Mouse (Mus musculus) ES-Bruce4 (cell line): Measurements from ENCODE around the gene Zc3h14.

ENCODE experiments used
- CTCF ChIP-seq: IDR thresholded peaks from one replicate; pipeline ENCODE4 v1.8.1; 2011; ENCODE audit warnings: low read depth, low read length
- EP300 ChIP-seq: IDR thresholded peaks from 2 replicates; pipeline ENCODE4 v1.6.1; 2011; ENCODE audit warnings: low read depth, low read length; ENCODE audit not compliant: insufficient read depth
- POLR2A ChIP-seq: IDR thresholded peaks from one replicate; pipeline ENCODE4 v1.8.1; 2011; ENCODE audit warnings: low read length; ENCODE audit not compliant: insufficient read depth

DNA sequence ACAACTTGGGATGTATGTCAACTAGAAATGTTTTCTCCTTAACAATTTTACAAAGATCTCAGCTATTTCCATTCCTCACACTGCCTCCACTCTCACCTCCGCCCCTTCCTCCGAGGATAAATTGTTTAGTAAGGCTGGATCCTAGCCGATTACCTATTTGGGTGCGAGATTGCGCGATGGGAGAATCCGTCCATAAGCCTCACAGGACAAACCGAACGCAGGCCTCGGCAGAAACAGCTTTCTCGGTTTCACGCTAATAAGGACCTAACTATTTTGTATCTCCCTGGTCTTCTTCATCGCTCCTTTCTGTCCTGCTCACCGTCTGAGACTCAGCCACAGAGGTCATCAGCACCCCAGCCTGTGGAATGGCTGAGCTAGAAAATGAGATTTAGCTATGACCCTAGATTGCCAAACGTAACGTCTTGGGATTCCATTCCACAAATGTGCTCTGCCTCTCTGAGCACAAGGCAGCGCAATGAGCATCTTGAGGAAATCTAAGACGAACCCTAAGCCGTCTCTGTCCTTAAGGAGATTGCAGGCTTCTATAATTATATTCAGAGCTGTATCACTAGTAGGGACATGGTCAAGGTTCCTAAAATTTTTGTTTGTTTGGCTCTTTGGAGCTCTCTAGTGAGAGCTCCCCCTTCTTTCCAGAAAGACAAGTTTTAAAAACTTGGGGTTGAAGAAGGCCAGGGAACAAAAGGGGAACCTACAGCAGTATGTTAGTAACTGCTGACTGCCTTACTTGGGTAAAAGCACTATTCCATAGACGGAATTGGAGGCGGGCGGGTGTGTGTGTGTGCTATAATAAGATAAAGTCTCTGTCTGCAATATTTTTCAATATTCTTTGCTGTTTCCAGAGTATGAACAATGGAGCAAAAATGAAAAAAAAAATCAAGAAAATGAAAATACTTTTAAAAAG lies 11.6 kb upstream of the Zc3h14 start:
- TF ChIP-seq POLR2A (no peak), CTCF (no peak), EP300 (no peak)
